Mouse (Mus musculus) lung, postnatal 0 days (tissue): ENCODE measurements around the gene Usf3.

Experiments used
- CTCF ChIP-seq: IDR thresholded peaks from 2 replicates; pipeline ENCODE4 v1.5.1; 2016; ENCODE audit warnings: antibody characterized with exemption, mild to moderate bottlenecking
- EP300 ChIP-seq: IDR thresholded peaks from 2 replicates; pipeline ENCODE4 v1.6.1; 2016; ENCODE audit warnings: antibody characterized with exemption, mild to moderate bottlenecking, control low read depth

DNA sequence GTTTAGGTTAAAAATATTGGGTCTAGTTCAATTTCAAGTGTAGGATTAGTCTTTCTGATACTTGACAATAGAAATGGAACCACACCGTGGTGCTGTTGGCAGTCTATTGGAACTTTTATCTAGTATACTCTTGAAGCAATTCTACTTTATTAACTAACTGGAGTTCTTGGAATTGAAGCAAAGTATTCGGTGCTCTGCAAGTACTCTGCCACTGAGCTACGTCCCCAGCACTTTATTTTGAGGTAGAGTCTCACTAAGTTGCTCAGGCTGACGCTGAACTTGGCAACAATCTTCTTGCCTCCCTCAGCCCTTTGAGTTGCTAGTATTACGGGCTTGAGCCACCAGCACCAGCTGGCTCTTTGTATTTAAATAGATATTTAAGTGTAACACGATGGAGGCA, 31.6 kb upstream of the Usf3 start:
- TF ChIP-seq CTCF (no peak), EP300 (no peak)
